Mouse (Mus musculus) heart, postnatal 10 days (tissue): ENCODE measurements around the gene Lmntd1. TPM values are rescaled to one million over a fixed set of nuclear protein-coding genes. Genes with fewer than 3 reads are reported as not detected.

Experiments used
- DNase-seq, 2 experiments: peaks; one replicate each; pipeline ENCODE4 v3.0.0; 2021
- intact Hi-C: fragments of 180-260 bp; cut with DNase I; formaldehyde crosslinking; loops from one replicate; pipeline ENCODE4 v1.15.1; 2025
- total RNA-seq, 2 experiments: library from RNA; stranded (reverse); gene quantifications; 2 replicates each; pipeline ENCODE4 v1.2.3; 2021

The Lmntd1 gene
- total RNA-seq, 2 experiments from 2014 or later: 1.5 TPM

DNA sequence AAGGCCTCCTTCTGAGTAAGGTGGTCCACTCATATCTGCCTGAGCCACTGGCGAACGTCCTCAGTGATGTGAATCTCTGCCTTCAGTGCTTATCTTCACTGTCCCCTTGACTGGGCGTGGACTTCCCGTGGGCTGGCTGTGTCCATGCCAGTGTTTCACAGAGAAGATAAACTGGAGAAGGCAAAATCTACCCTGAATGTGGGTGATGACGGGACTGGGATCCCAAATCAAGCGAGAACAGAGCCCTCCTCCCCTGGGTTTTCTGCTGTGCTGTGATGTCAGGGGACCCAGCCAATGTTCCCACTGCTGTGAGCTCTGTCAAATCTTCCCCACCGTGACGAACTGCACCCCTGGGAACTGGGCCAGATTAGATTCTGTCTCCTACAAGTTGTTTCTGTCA lies 46.8 kb downstream of the Lmntd1 start:
- intact Hi-C loops: no loop called here
- DNase-seq: no peak

- intact Hi-C loops: no loop called here
- no peak for DNase-seq
Observed at GRCm38 (mm10) chr6:145565663-145566062, 48.5 kb downstream of the Lmntd1 start.

DNA sequence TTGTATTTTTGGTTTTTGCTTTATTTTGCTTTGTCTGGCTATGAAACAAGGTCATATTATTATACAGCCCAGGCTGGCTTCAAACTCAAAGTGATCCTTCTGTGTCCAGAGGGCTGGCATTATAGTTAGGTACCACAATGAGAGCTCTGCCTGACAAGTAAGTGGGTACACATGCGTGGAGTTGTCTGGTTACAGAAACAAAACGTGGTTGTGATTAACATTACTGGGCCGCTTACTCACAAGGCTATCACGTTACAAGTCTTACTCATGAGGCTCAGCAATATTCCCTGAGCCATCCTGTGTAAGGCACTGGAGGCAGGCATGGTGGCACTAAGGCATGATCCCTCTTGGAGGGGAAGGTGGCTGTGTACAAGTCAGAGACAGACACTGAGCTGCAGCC lies 49.4 kb downstream of the Lmntd1 start:
- DNase-seq: no peak
- intact Hi-C loops: no loop called here

DNA sequence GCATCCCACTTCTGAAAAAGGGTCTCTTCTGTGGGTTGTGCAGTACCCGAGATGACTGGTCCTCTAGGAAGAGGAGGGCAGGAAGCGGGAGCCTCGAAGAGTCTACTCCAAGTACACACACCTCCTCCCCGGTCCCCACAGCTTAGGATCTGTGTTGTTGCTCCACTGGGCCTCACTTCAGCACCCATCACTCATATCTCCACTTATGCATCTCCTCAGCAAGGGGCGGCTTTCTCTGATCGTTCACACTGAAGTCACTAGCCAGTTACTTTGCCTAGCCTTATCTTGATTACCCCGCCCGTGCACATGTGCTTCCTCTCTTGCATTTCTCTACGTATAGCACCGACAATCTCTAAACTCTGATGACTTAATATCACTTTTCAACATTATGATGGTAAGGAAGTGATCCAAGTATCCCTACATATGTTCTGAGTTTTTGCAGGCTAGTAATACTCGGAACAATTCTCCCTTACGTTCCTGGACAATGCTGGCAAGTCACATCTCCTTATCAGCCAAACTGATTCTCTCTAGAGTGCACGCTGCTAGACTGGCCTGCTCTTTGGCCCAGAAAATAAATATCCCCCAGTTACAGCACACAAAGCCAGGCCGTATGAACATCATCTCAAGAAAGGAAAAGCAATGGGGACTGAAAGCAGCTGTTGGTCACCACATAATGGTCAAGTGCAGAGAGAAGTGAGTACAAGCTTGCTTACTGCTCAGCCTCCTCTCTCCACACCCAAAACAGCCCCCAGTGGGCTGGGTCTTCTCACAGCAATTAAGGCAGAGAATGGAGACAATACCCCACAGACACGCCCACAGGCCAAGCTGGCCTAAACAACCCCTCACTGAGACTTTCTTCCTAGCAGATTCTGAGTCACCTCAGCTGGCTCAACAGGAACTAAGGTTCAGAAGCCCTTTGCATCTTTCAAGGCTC lies 56.8 kb downstream of the Lmntd1 start:
- intact Hi-C loops: no loop called here
- DNase-seq: no peak

DNA sequence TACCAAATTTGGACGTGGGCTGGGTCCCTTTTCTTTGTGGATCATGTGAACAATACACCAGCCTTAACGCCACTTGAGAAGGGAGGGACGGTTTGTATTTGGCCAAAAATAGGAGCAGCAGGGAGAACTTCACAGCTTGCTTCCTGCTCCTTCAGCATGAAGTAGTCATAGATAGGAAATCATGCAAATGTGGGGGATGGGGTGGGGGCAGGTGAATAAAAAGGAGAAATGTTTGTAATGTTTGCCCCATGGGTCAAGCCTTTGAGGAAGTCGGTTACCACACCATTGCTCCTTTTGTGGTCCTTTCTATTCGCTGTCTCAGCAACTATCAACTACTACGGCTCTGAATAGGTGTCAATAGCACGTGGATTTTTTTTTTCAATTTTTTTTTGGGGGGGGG lies 60.9 kb downstream of the Lmntd1 start:
- intact Hi-C loops: no loop called here
- DNase-seq: no peak

DNA sequence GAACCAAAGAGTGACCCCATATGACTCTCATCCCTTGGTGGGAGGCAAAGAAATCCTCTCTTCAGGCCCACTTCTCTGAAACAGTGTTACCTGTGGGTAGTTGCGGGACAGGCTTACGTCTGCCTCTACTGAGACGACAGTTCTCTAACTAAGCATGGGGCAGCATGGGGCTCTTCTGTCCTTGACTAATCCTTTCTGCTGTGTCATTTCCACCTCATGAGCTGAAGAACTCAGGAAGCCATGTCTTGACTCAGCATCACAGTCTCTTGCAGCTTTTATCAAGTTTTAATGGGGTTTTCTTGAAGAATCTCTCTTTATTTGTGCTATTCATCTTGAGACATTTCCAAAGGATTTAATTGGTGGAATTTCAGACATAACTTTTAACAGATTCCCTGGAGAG lies 61.3 kb downstream of the Lmntd1 start:
- no peak for DNase-seq
- intact Hi-C loops: no loop called here

DNA sequence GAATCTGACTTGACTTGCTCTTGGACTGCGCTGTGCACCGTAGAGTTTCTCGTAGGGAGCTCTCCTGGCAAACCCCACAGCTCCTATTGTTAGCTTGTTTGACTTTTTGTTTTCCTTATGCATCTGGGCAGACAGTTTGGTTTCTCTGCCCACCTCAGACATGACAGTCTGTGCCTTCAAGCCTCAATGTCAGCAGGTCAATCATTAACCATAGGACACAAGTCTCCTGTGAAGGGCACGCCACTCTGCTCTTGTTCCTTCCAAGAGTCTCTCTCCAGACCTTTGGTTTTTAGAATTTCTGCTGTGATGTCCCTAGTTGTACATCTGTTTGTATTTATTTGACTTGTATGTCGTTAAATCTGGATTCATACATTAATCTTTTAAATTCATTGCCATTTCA lies 63.1 kb downstream of the Lmntd1 start:
- no peak for DNase-seq
- intact Hi-C loops: no loop called here

DNA sequence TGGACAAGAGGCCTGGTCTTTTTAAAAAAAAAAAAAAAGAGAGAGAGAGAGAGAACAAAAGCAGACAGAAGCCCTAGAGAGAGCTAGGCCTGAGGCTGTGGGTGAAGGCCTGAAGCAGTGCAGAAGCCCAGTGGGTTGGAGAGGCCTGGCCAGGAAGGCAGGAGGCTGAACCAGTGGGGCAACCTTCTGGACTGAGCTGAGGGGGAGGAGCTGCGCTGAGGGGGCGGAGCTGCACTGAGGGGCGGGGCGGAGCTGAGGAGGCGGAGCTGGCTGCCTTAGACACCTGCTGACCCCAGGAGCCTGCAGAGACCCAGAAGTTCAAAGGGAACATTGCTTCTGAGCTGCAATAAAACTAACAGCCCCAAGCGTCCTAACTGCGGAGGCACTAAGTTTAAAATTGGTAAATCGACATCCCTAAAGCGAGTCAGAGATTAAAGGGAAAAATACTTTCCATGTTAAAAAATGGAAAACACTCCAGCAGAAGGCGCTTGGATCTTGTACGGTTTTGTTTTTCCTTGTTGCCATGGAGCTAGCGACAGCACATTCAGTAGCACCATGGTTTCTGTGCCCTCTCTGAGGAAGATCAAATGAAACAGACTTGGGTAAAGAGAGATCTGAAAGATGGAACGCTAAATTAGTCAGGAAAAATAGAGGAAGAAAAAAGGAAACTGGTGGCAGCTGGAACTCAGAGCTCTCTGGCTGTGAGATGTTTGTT lies 68.0 kb downstream of the Lmntd1 start:
- DNase-seq: no peak
- intact Hi-C loops: no loop called here

- intact Hi-C loops: no loop called here
- DNase-seq: no peak
Observed at GRCm38 (mm10) chr6:145544838-145545237, 69.3 kb downstream of the Lmntd1 start.

DNA sequence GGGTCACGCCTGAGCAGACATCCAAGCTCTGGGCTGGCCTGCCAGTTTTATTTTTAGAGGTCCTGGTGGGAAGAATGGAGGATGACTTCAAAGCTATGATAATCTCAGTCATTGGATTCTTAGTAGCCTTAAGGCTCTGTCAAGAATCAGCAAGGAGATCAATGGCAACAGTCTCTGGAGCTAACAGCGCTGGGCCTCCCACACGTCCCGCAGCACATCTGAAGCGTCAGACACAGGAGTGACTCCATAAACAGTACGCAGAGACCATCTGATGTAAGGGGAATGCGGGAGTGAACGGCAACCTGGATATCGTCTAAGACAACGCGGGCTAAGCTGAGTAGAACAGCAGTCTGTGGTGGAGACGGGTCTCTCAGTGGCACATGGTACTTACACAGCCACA lies 69.8 kb downstream of the Lmntd1 start:
- intact Hi-C loops: no loop called here
- no peak for DNase-seq

GRCm38 (mm10) chr6:145539568-145539859 lies 74.6 kb downstream of the Lmntd1 start:
- intact Hi-C loops: no loop called here

DNA sequence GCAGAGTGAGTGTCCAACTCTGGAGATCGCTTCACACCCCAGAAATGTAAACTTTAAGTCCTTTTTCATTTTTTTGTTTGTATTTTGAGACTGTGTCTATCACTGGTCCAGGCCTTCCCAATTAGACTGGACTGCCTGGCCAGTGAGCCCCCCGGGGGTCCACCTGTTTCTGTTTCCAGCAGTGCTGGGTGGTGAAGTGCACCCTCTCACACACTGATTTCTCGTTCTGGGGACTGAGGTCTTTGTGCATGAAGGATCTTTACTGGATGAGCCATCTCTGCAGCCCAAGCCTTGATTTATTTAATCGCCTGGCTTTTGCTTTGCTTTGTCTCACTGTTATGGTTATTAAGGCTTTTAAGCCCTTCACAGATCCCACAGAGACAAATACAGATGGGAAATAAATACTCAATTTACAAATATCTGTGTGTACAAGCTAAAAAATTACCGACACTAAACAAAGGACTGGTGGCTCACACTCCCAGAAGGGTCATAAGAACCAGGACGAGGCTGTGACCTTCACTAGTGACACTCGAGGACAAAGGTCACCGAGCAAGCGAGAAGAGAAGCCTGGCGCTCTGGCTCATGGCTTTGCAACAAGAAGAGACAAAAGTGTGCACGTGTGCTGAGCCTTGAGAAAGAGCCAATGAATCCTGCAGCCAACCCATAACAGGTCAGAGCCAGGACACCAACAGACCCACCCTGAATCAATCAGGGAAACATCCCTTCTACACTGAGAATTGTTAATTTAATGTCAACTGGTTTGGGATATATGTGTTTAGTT lies 75.1 kb downstream of the Lmntd1 start:
- DNase-seq: no peak
- intact Hi-C loops: no loop called here

More at GRCm38 (mm10) chr6:145539568-145539859, 74.6 kb downstream of the Lmntd1 start:
- no peak for DNase-seq

- intact Hi-C loops: no loop called here
Observed at GRCm38 (mm10) chr6:145530464-145530863, 83.7 kb downstream of the Lmntd1 start.

DNA sequence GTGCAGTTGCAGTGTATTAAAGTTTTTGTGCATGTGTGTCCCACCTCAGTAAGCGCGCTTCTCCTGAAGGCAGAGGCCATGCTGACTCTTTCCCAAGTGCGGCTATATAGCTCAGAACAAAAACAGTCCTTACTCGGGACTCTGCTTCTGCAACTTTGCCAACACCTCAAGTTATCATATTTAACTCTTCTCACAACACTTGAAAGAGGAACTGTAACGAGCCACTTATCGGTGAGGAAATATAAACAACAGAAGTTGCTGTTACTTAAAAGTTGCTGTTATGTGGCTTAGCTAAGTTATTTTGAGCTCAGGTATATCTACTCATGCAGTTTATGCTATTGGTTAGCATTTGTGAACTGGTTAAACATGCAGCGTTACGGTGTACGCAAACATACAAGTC lies 90.8 kb downstream of the Lmntd1 start:
- intact Hi-C loops: no loop called here
- DNase-seq: no peak

More at GRCm38 (mm10) chr6:145530464-145530863, 83.7 kb downstream of the Lmntd1 start:
- no peak for DNase-seq

DNA sequence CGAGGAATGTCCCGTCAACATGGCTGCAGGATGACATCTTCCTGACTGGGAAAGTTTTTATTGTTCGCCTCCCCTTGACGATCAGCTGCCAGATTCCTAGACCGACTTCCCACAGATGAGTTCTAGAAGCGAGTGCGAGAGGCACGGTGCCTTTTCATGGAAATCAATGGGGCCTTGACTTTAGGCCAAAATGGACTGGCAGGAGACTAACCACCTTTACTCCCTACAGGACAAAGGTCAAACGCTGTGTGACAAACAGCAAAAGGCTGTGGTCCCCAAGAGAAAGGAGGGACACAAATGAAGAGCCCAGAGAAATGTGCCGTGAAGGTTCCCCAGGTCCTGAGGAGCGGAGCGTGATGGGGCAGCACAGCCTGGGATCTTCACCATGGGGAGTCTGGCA lies 91.5 kb downstream of the Lmntd1 start:
- intact Hi-C loops: no loop called here
- no peak for DNase-seq

GRCm38 (mm10) chr6:145517002-145517401 lies 97.1 kb downstream of the Lmntd1 start:
- intact Hi-C loops: no loop called here

DNA sequence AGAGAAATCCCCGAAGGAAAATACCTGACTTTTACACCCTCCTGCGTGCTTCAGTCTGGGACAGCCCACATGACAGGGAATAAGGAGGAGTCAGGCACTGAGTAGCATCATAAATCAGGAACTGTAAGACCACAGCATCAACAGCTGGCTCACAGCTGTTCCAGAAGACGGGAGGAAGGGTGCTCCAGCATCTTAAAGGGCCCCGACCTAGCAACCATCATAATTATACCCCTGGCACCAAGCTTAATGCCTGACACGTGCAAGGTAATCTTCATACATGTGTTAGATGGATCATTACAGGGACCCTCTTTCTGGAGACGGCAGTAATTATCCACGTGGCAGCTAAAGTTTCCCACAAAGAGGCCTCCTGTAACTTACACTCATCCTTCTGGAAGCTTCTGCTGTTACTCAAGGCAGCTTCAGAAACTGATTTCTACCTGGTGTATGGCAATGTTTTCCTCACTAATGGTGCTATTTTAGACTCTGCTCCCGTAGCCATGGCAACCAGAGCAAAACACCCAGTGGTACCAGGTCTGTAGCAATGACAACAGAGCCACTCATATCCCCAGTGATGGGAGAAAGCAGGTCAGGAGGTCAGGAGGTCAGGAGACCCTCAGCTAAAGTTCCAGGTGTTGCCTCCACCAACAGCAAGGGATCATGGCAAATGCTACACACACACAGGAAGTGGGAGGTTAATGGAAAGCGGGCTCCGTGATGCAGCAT lies 98.1 kb downstream of the Lmntd1 start:
- intact Hi-C loops: no loop called here
- DNase-seq: peak; percentile 57 to 59

More at GRCm38 (mm10) chr6:145517002-145517401, 97.1 kb downstream of the Lmntd1 start:
- no peak for DNase-seq

- no peak for DNase-seq
- intact Hi-C loops: no loop called here
Observed at GRCm38 (mm10) chr6:145511265-145511664, 102.9 kb downstream of the Lmntd1 start.

GRCm38 (mm10) chr6:145508828-145509227 lies 105.3 kb downstream of the Lmntd1 start:
- intact Hi-C loops: no loop called here
- DNase-seq: no peak

GRCm38 (mm10) chr6:145501751-145502150 lies 112.4 kb downstream of the Lmntd1 start:
- intact Hi-C loops: no loop called here
- DNase-seq: no peak
